Mouse (Mus musculus) embryonic facial prominence, embryonic 14.5 days (tissue): Measurements from ENCODE around the gene Osbpl8. TPM values are rescaled to one million over a fixed set of nuclear protein-coding genes. Genes with fewer than 3 reads are reported as not detected.
"Not testable (repeated sequence)": the region's sequence is repeated elsewhere in the genome, so short reads cannot be mapped to it uniquely, and the experiment has no call there.

ENCODE experiments used
- ATAC-seq: fragments of 200-750 bp; cut with Nextera tagmentation; 2 replicates; pipeline ENCODE4 v1.8.0; 2017; ENCODE audit warnings: low read depth, moderate number of reproducible peaks, moderate TSS enrichment
- DNase-seq: peaks from one replicate; pipeline ENCODE4 v3.0.0-alpha.2; 2015; ENCODE audit warnings: low spot score
- H3K27ac ChIP-seq: fragments of 300-500 bp; sonication (generic); replicated peaks from 2 replicates; pipeline ENCODE4 v1.5.1; 2014; ENCODE audit warnings: low read depth, mild to moderate bottlenecking, low read length, moderate library complexity
- H3K27me3 ChIP-seq: fragments of 300-500 bp; sonication (generic); replicated peaks from 2 replicates; pipeline ENCODE4 v1.6.1; 2014; ENCODE audit warnings: low read length; ENCODE audit not compliant: control insufficient read depth, insufficient read depth
- H3K36me3 ChIP-seq: fragments of 300-500 bp; sonication (generic); 2 replicates; pipeline ENCODE4 v1.6.1; 2014; ENCODE audit warnings: low read length, mixed read lengths; ENCODE audit not compliant: control insufficient read depth, insufficient read depth
- H3K4me1 ChIP-seq: fragments of 300-500 bp; sonication (generic); 2 replicates; pipeline ENCODE4 v1.6.1; 2014; ENCODE audit warnings: antibody characterized with exemption, low read length; ENCODE audit not compliant: control insufficient read depth, insufficient read depth
- H3K4me2 ChIP-seq: fragments of 300-500 bp; sonication (generic); 2 replicates; pipeline ENCODE4 v1.6.1; 2014; ENCODE audit warnings: low read depth, mild to moderate bottlenecking, low read length, moderate library complexity, mixed read lengths
- H3K4me3 ChIP-seq: fragments of 300-500 bp; sonication (generic); 2 replicates; pipeline ENCODE4 v1.5.1; 2014; ENCODE audit warnings: low read depth, mild to moderate bottlenecking, low read length
- H3K9ac ChIP-seq: fragments of 300-500 bp; sonication (generic); 2 replicates; pipeline ENCODE4 v1.6.1; 2014; ENCODE audit warnings: low read depth, mild to moderate bottlenecking, low read length, moderate library complexity, mixed read lengths
- H3K9me3 ChIP-seq: fragments of 300-500 bp; sonication (generic); 2 replicates; pipeline ENCODE4 v1.6.1; 2016; ENCODE audit warnings: low read length; ENCODE audit not compliant: control insufficient read depth
- WGBS: fragments of 180-500 bp; shearing (Covaris S2); extraction: QIAGEN DNeasy Blood & Tissue Kit; methylation state at CpG from one replicate; pipeline ENCODE4 v1.1.7; 2014; 5-methylcytosine and 5-hydroxymethylcytosine counted together
- polyA plus RNA-seq: library from polyadenylated mRNA; unstranded; fragments of >200 nt; fragmentation: Nextera tagmentation; extraction: Ambion mirVana; gene quantifications from 2 replicates; pipeline ENCODE4 v1.2.1, GENCODE M21; 2014

Gene Osbpl8
- polyA plus RNA-seq, 1 experiment from 2014 or later: 9.5 TPM

DNA sequence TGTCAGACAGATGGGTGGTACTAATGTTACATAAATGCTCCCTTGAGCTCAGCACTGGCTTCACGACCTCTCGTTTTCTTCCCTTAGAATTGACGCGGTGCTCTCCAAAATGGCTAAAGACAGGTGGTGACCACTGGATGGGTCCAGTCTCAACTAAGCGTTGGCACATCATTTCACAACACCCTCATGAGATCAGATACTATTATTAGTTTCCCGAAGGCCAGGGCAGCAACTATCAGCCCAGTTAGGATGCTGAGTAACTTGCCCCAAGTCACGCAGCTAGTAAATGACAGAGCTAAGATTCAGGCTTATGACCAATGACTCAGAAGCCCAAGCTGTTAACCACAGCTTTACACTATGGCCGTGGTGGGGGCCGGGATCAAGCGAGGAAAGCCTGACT, 37.2 kb upstream of the Osbpl8 start:
- Histone ChIP-seq H3K27me3 (no peaks in the 10 kb centered on the region), H3K4me2 (no peak overlapping the region), H3K4me3 (no peak overlapping the region), H3K9me3 (no peaks in the 10 kb centered on the region), H3K4me1 (no peaks in the 10 kb centered on the region), H3K36me3 (no peaks in the 10 kb centered on the region), H3K27ac (no peak overlapping the region), H3K9ac (no peak overlapping the region)
- no peak for DNase-seq
- no peak for ATAC-seq
- 83% methylated on average over 10 of the region's 10 CpGs for WGBS

DNA sequence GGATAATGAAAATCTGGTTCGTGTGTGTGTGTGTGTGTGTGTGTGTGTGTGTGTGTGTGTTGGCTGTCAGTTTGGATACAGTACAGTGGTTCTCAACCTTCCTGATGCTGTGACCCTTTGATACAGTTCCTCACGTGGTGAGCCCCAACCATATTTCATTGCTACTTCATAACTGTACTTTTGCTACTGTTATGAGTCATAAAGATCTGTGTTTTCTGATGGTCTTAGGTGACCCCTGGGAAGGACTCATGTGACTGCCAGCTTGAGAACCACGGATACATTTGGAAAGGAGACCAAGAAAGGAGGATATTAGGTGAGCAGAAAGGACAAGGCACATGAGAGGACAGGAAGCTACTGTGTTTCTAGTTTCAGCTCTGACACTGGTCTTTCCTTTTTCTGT, 36.1 kb upstream of the Osbpl8 start:
- H3K9me3 ChIP-seq: no peaks in the 10 kb centered on the region
- DNase-seq: no peak
- no peak overlapping the region for H3K4me3 ChIP-seq
- WGBS: 74% methylated on average over 3 of the region's 3 CpGs
- no peak for ATAC-seq
- no peak overlapping the region for H3K9ac ChIP-seq
- no peak overlapping the region for H3K4me2 ChIP-seq
- H3K27ac ChIP-seq: no peak overlapping the region
- H3K4me1 ChIP-seq: no peaks in the 10 kb centered on the region
- no peaks in the 10 kb centered on the region for H3K27me3 ChIP-seq
- no peaks in the 10 kb centered on the region for H3K36me3 ChIP-seq

DNA sequence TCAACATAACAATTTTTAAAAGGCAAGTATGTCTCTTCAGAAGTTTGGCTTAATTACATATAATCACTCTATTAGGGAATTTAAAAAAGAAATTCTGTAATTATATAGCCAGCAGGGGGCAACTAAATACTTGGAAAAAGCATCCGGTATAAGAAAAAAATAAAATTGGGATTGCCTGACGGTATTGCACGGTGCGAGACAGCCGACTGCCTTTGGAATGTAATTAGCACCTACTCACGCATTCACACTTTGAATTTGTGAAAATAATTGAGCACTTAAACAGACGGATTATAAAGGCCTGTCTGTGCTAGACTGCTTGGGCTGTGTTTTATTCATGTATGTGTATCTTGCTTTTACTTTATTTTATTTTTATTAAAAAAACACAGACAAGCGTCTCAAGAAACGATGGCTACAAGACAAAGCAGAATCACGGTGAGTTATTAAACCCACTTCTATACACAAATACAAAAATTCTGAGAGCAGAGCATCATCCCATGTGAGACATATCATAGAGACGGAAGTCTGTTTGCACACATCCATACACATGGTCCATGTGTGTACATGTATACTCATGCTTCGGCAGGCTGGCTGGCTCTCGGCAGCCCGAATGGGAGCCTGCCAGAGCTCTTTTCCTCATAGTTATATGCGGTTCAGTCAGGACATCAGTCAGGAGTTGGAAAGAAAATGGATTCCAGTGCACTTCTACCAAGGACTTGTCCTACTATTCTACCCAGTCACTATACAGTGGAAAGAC, 34.5 kb upstream of the Osbpl8 start:
- ATAC-seq: no peak
- Histone ChIP-seq H3K4me2 (no peak overlapping the region), H3K27ac (no peak overlapping the region), H3K4me3 (no peak overlapping the region), H3K27me3 (no peaks in the 10 kb centered on the region), H3K36me3 (no peaks in the 10 kb centered on the region), H3K9ac (no peak overlapping the region), H3K4me1 (no peaks in the 10 kb centered on the region), H3K9me3 (no peaks in the 10 kb centered on the region)
- no peak for DNase-seq
- 84% methylated on average over 15 of the region's 15 CpGs for WGBS

DNA sequence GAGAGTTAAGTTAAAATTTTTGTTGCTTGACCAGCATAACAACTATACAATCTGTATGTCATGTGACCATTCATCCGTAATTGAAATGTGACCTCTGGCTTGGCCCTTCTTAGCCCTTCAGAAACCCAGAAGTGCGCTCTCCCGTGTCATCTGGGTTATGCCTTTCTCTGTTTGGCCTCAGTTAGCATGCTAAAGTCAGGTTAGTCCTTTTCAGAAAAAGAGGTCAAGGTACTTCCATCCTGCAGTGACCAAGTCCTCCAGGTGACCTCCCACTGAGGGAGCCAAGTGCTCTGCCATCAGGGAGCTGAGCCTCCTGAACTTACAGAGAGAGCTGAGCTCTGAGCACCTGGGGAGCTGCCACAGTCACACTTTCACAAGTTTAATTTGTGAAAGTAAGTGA, 33.7 kb upstream of the Osbpl8 start:
- H3K4me2 ChIP-seq: no peak overlapping the region
- 61% methylated on average over 3 of the region's 3 CpGs for WGBS
- H3K27ac ChIP-seq: no peak overlapping the region
- H3K27me3 ChIP-seq: no peaks in the 10 kb centered on the region
- H3K9ac ChIP-seq: no peak overlapping the region
- DNase-seq (no peak), ATAC-seq (no peak)
- no peaks in the 10 kb centered on the region for H3K4me1 ChIP-seq
- no peaks in the 10 kb centered on the region for H3K9me3 ChIP-seq
- no peak overlapping the region for H3K4me3 ChIP-seq
- no peaks in the 10 kb centered on the region for H3K36me3 ChIP-seq

DNA sequence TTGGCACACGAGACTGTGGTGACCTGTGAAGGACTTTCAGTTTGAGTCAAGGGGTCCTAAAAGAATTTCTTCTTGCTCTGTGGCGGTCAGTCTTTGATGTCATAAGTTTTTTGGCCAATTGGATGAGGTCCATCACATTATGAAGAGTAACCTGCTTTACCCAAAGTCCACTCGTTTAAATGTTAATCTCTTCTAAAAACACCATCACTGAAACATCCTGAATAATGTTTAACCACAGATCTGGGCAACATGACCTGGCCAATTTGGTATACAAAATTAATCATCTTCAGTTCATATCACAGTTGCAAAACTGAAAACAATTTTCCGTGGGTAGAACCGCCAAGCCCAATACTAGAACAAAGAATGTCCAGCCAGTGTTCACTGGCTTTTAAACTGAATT, 31.3 kb upstream of the Osbpl8 start:
- ATAC-seq (no peak), DNase-seq (no peak)
- Histone ChIP-seq H3K9me3 (no peaks in the 10 kb centered on the region), H3K4me1 (no peaks in the 10 kb centered on the region), H3K27me3 (no peaks in the 10 kb centered on the region), H3K4me2 (no peak overlapping the region), H3K36me3 (no peaks in the 10 kb centered on the region), H3K27ac (no peak overlapping the region), H3K9ac (no peak overlapping the region), H3K4me3 (no peak overlapping the region)
- WGBS: 85% methylated on average over 5 of the region's 5 CpGs

DNA sequence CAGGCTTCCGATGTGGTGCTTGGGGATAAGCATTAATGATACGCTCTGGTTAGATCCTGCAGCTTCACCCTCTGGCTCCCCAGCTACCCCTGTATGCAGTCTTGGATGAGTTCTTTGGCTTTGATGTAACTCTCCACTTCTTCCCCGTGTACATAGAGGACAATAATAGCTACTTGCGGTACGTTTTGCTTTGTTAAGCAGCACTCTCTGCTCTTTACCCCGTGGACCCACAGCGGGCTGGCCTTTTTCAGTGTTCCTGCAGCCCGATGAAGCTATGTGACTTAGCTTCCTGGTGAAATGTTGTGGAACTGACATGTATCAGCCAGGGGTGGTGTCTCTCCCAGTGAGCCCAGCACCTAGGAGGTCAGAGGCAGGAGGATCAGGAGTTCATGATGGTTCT, 30.6 kb upstream of the Osbpl8 start:
- DNase-seq (no peak), ATAC-seq (no peak)
- Histone ChIP-seq H3K4me3 (no peak overlapping the region), H3K27ac (no peak overlapping the region), H3K4me1 (no peaks in the 10 kb centered on the region), H3K9ac (no peak overlapping the region), H3K36me3 (no peaks in the 10 kb centered on the region), H3K27me3 (no peaks in the 10 kb centered on the region), H3K9me3 (no peaks in the 10 kb centered on the region), H3K4me2 (no peak overlapping the region)
- WGBS: 80% methylated on average over 8 of the region's 8 CpGs

DNA sequence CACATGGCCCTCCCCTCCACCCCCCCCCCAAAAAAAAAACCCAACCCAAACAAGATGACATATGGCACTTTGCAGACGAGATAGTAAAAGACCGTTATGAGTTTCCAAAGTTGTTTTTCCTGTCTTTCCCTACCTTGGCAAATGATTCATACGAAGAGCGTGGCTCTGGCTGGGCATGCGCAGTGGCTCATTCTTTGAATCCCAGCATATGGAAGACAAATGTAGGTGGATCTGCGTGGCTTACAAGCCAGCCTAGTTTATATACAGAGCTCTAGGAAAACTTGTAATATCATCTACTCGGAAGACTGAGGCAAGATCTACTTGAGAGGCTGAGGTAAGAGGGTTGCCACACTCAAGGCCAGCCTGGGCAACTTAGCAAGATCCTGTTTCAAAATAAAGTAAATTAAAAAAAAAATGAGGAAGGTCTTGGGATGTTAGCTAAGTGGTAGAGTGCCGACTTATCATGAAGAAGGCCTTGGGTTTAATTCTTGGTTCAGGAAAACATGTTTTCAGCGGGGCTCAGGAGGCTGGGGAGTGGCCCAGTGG, 30.1 kb upstream of the Osbpl8 start:
- ATAC-seq (no peak), DNase-seq (no peak)
- H3K4me3 ChIP-seq: no peak overlapping the region
- no peaks in the 10 kb centered on the region for H3K36me3 ChIP-seq
- no peaks in the 10 kb centered on the region for H3K9me3 ChIP-seq
- H3K27me3 ChIP-seq: no peaks in the 10 kb centered on the region
- WGBS: 79% methylated on average over 9 of the region's 9 CpGs
- no peak overlapping the region for H3K4me2 ChIP-seq
- no peaks in the 10 kb centered on the region for H3K4me1 ChIP-seq
- no peak overlapping the region for H3K27ac ChIP-seq
- no peak overlapping the region for H3K9ac ChIP-seq

DNA sequence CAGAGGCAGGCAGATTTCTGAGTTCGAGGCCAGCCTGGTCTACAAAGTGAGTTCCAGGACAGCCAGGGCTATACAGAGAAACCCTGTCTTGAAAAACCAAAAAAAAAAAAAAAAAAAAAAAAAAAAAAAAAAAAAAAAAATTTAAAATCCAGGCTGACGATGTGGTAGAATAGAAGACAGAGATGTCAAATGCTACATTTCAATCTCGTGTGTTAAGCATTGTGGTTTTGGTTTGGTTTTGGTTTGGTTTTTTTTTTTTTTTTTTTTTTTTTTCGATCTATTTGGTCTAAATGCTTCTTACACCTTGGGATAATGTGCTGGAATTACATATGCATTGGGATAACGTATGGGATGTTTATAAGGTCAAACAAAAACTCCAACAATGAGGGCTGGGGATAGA, 28.2 kb upstream of the Osbpl8 start:
- not testable (repeated sequence) for ATAC-seq, H3K27ac ChIP-seq, H3K36me3 ChIP-seq, DNase-seq, H3K4me2 ChIP-seq, H3K27me3 ChIP-seq, H3K4me1 ChIP-seq, H3K4me3 ChIP-seq, H3K9me3 ChIP-seq, H3K9ac ChIP-seq
- 74% methylated on average over 5 of the region's 5 CpGs for WGBS

DNA sequence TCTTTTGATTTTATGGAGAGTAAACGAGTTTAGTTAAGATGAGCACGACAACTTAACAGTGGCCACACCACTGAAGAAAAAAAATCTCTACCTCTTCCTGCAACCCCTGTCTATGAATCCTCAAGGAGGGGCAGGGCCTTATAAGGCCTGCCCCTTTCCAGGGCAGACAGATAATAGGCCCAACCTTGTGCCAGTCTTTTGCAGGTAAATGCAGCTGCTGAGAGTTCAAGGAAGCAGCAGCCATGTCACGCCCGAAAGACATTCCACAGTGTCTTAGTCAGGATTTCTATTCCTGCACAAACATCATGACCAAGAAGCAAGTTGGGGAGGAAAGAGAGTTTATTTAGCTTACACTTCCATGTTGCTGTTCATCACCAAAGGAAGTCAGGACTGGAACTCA, 26.6 kb upstream of the Osbpl8 start:
- 74% methylated on average over 4 of the region's 4 CpGs for WGBS
- no peaks in the 10 kb centered on the region for H3K4me1 ChIP-seq
- no peak overlapping the region for H3K4me2 ChIP-seq
- no peak for DNase-seq
- H3K4me3 ChIP-seq: no peak overlapping the region
- H3K27ac ChIP-seq: no peak overlapping the region
- no peaks in the 10 kb centered on the region for H3K9me3 ChIP-seq
- ATAC-seq: no peak
- H3K9ac ChIP-seq: no peak overlapping the region
- no peaks in the 10 kb centered on the region for H3K36me3 ChIP-seq
- no peaks in the 10 kb centered on the region for H3K27me3 ChIP-seq
